Mouse (Mus musculus): Measurements from ENCODE around the gene Frem2. TPM values are rescaled to one million over a fixed set of nuclear protein-coding genes. Genes with fewer than 3 reads are reported as not detected.

Frem2 gene
- total RNA-seq, 2 experiments from 2014 or later, result 1.6 to 3.8 TPM

DNA sequence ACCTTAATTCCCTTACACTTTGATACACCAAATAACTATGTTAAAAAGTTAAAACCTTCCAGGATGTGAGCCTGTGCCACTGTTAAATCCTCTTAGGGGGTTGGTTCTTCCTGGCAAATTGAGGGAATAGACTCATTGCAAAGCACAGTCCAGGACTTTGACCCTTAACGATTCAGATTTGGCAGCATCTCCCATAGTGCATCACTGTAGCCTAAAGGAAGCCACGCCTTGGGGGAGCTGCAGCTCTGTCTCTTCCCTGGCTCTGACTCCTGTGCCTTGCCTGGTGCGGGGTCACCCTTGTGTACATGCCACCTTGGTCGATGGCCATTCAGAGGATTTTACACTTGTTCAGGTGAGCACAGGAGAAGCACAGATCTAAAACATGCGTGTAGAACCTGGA, 187.5 kb downstream of the Frem2 start:
- DNase-seq, result no peak

GRCm38 (mm10) chr3:53467356-53467755, 189.8 kb downstream of the Frem2 start:
- peak; percentile 21 for DNase-seq

GRCm38 (mm10) chr3:53466481-53466880, 190.7 kb downstream of the Frem2 start:
- DNase-seq, result no peak

- DNase-seq, result no peak
These were observed 191.8 kb downstream of the Frem2 start for GRCm38 (mm10) chr3:53465330-53465729.

- no peak for DNase-seq
These were observed 192.9 kb downstream of the Frem2 start for GRCm38 (mm10) chr3:53464146-53464698.

Other genes starting within 250 kb of the Frem2 start
- gene Nhlrc3, start 194.0 kb downstream of the Frem2 start, total RNA-seq (2021), result 1 to 10 TPM; 2.7 to 3.2 TPM
- gene Proser1, start 193.7 kb downstream of the Frem2 start, total RNA-seq (2021), result 1 to 10 TPM; 6.0 to 6.8 TPM
- not detected for gene Stoml3, start 168.7 kb downstream of the Frem2 start, total RNA-seq (2021)
- gene Gm10985, start 187.7 kb upstream of the Frem2 start, total RNA-seq (2021), result not detected
- gene Ufm1, start 206.5 kb upstream of the Frem2 start, total RNA-seq (2021), result 10 to 100 TPM; 33.7 to 42.6 TPM

Measured in gastrocnemius, postnatal 25 days (tissue).